Mouse (Mus musculus): ENCODE data around the gene Slc9a3r1. TPM values are rescaled to one million over a fixed set of nuclear protein-coding genes. Genes with fewer than 3 reads are reported as not detected.

Gene Slc9a3r1
- polyA plus RNA-seq, 1 experiment from 2014 or later, result 39.4 TPM

Other genes with a start within 250 kb of the Slc9a3r1 start
- 0.07 TPM in 1 of 2 replicates, not detected in the other for gene Cd300lb, start 229.0 kb upstream of the Slc9a3r1 start, polyA plus RNA-seq (2014; fragmentation: Nextera tagmentation; extraction: Ambion mirVana)
- not detected in 2 replicates for gene Cd300c, start 194.2 kb upstream of the Slc9a3r1 start, polyA plus RNA-seq (2014; fragmentation: Nextera tagmentation; extraction: Ambion mirVana)
- not detected in 2 replicates for gene Cd300ld, start 173.4 kb upstream of the Slc9a3r1 start, polyA plus RNA-seq (2014; fragmentation: Nextera tagmentation; extraction: Ambion mirVana)
- 1.1 and 2.0 TPM in 2 replicates for gene Cd300c2, start 161.5 kb upstream of the Slc9a3r1 start, polyA plus RNA-seq (2014; fragmentation: Nextera tagmentation; extraction: Ambion mirVana)
- not detected in 2 replicates for gene Cd300ld2, start 147.1 kb upstream of the Slc9a3r1 start, polyA plus RNA-seq (2014; fragmentation: Nextera tagmentation; extraction: Ambion mirVana)
- gene Cd300ld4, start 136.3 kb upstream of the Slc9a3r1 start, polyA plus RNA-seq (2014; fragmentation: Nextera tagmentation; extraction: Ambion mirVana), result not detected in 2 replicates
- gene Cd300ld5, start 125.6 kb upstream of the Slc9a3r1 start, polyA plus RNA-seq (2014; fragmentation: Nextera tagmentation; extraction: Ambion mirVana), result not detected in 2 replicates
- gene Cd300ld3, start 114.9 kb upstream of the Slc9a3r1 start, polyA plus RNA-seq (2014; fragmentation: Nextera tagmentation; extraction: Ambion mirVana), result not detected in 2 replicates
- gene Cd300e, start 101.2 kb upstream of the Slc9a3r1 start, polyA plus RNA-seq (2014; fragmentation: Nextera tagmentation; extraction: Ambion mirVana), result not detected in 2 replicates
- 0.45 and 0.57 TPM in 2 replicates for gene Rab37, start 71.9 kb upstream of the Slc9a3r1 start, polyA plus RNA-seq (2014; fragmentation: Nextera tagmentation; extraction: Ambion mirVana)
- not detected in 2 replicates for gene Cd300lf, start 29.3 kb upstream of the Slc9a3r1 start, polyA plus RNA-seq (2014; fragmentation: Nextera tagmentation; extraction: Ambion mirVana)
- 6.3 and 8.5 TPM in 2 replicates for gene Tmem104, start 24.1 kb downstream of the Slc9a3r1 start, polyA plus RNA-seq (2014; fragmentation: Nextera tagmentation; extraction: Ambion mirVana)
- 19.5 and 20.4 TPM in 2 replicates for gene Nat9, start 24.5 kb downstream of the Slc9a3r1 start, polyA plus RNA-seq (2014; fragmentation: Nextera tagmentation; extraction: Ambion mirVana)
- gene Grin2c, start 103.9 kb downstream of the Slc9a3r1 start, polyA plus RNA-seq (2014; fragmentation: Nextera tagmentation; extraction: Ambion mirVana), result 0.12 and 0.14 TPM in 2 replicates
- 17.2 and 20.0 TPM in 2 replicates for gene Fdxr, start 113.7 kb downstream of the Slc9a3r1 start, polyA plus RNA-seq (2014; fragmentation: Nextera tagmentation; extraction: Ambion mirVana)
- gene Fads6, start 134.3 kb downstream of the Slc9a3r1 start, polyA plus RNA-seq (2014; fragmentation: Nextera tagmentation; extraction: Ambion mirVana), result 0.24 and 0.40 TPM in 2 replicates
- gene Otop2, start 143.8 kb downstream of the Slc9a3r1 start, polyA plus RNA-seq (2014; fragmentation: Nextera tagmentation; extraction: Ambion mirVana), result not detected in 2 replicates
- not detected in 2 replicates for gene Ush1g, start 158.7 kb downstream of the Slc9a3r1 start, polyA plus RNA-seq (2014; fragmentation: Nextera tagmentation; extraction: Ambion mirVana)
- 0.06 and 0.09 TPM in 2 replicates for gene Otop3, start 171.4 kb downstream of the Slc9a3r1 start, polyA plus RNA-seq (2014; fragmentation: Nextera tagmentation; extraction: Ambion mirVana)
- gene Hid1, start 204.4 kb downstream of the Slc9a3r1 start, polyA plus RNA-seq (2014; fragmentation: Nextera tagmentation; extraction: Ambion mirVana), result 32.0 and 36.3 TPM in 2 replicates
- 17.7 and 19.0 TPM in 2 replicates for gene Cdr2l, start 218.6 kb downstream of the Slc9a3r1 start, polyA plus RNA-seq (2014; fragmentation: Nextera tagmentation; extraction: Ambion mirVana)
- gene Mrpl58, start 240.4 kb downstream of the Slc9a3r1 start, polyA plus RNA-seq (2014; fragmentation: Nextera tagmentation; extraction: Ambion mirVana), result 203 and 253 TPM in 2 replicates

Data from forebrain, embryonic 14.5 days (tissue).